Mouse (Mus musculus) heart, adult 2 months (tissue): ENCODE results near the gene Psmc3ip.

Experiments used
- CTCF ChIP-seq: fragments of 200-600 bp; IDR thresholded peaks from 2 replicates; pipeline ENCODE4 v1.8.1; 2022; ENCODE audit warnings: antibody characterized with exemption, mild to moderate bottlenecking, moderate library complexity
- POLR2A ChIP-seq: fragments of 200-500 bp; IDR thresholded peaks from 2 replicates; pipeline ENCODE4 v1.6.1; 2011; ENCODE audit warnings: mild to moderate bottlenecking, low read depth, low read length, control low read depth; ENCODE audit not compliant: insufficient read depth

DNA sequence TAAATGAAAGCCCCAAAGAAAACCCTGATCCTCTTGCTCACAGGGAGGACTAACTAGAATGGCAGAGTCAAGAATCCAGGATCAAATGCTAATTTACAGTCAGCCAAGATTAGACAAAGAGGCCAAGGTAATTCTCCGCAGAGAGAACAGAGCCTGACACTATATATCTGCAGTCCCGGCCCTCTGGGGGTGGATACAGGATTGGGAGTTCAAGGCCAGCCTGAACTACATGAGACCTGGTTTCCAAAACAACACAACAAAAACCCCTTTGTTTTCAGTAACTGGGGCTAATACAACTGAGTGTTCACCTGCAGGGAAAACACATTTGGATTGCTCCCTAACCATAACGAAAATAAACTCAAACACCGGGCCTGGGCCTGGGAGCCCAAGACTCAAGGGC lies 30.8 kb downstream of the Psmc3ip start:
- TF ChIP-seq POLR2A = no peak
- TF ChIP-seq CTCF = no peak
